Mouse (Mus musculus): ENCODE measurements around the gene Ripor2. TPM values are rescaled to one million over a fixed set of nuclear protein-coding genes. Genes with fewer than 3 reads are reported as not detected.

The Ripor2 gene
- total RNA-seq, 4 experiments from 2014 or later: 52.0 to 64.0 (median 60.2) TPM

GRCm38 (mm10) chr13:24617076-24617798 is 35.2 kb downstream of the Ripor2 start:
- no peak for DNase-seq (ENCODE audit: low spot score in 2 of 2)

GRCm38 (mm10) chr13:24617799-24618130 is 35.8 kb downstream of the Ripor2 start:
- no peak for DNase-seq (ENCODE audit: low spot score in 2 of 2)

GRCm38 (mm10) chr13:24619711-24620110 is 37.7 kb downstream of the Ripor2 start:
- no peak for DNase-seq (ENCODE audit: low spot score in 2 of 2)

- DNase-seq (ENCODE audit: low spot score in 2 of 2): no peak
These were observed 38.5 kb downstream of the Ripor2 start for GRCm38 (mm10) chr13:24620439-24620838.

GRCm38 (mm10) chr13:24623631-24624030 is 41.6 kb downstream of the Ripor2 start:
- no peak for DNase-seq (ENCODE audit: low spot score in 2 of 2)

GRCm38 (mm10) chr13:24625071-24625470 is 43.1 kb downstream of the Ripor2 start:
- no peak for DNase-seq (ENCODE audit: low spot score in 2 of 2)

- no peak for DNase-seq (ENCODE audit: low spot score in 2 of 2)
These were observed 44.9 kb downstream of the Ripor2 start for GRCm38 (mm10) chr13:24626698-24627436.

GRCm38 (mm10) chr13:24628192-24628591 is 46.2 kb downstream of the Ripor2 start:
- DNase-seq (ENCODE audit: low spot score in 2 of 2): no peak

GRCm38 (mm10) chr13:24629073-24629621 is 47.2 kb downstream of the Ripor2 start:
- no peak for DNase-seq (ENCODE audit: low spot score in 2 of 2)

- no peak for DNase-seq (ENCODE audit: low spot score in 2 of 2)
These were observed 48.4 kb downstream of the Ripor2 start for GRCm38 (mm10) chr13:24630364-24630763.

GRCm38 (mm10) chr13:24632988-24633577 is 51.1 kb downstream of the Ripor2 start:
- no peak for DNase-seq (ENCODE audit: low spot score in 2 of 2)

- DNase-seq (ENCODE audit: low spot score in 2 of 2): no peak
These were observed 52.5 kb downstream of the Ripor2 start for GRCm38 (mm10) chr13:24634346-24635120.

GRCm38 (mm10) chr13:24638371-24639214 is 56.6 kb downstream of the Ripor2 start:
- peak; percentile 42 to 66 for DNase-seq (ENCODE audit: low spot score in 2 of 2)

GRCm38 (mm10) chr13:24639215-24640165 is 57.5 kb downstream of the Ripor2 start:
- DNase-seq (ENCODE audit: low spot score in 2 of 2): no peak

- no peak for DNase-seq (ENCODE audit: low spot score in 2 of 2)
These were observed 58.2 kb downstream of the Ripor2 start for GRCm38 (mm10) chr13:24640166-24640560.

GRCm38 (mm10) chr13:24640836-24641385 is 58.9 kb downstream of the Ripor2 start:
- no peak for DNase-seq (ENCODE audit: low spot score in 2 of 2)

GRCm38 (mm10) chr13:24641491-24642430 is 59.8 kb downstream of the Ripor2 start:
- no peak for DNase-seq (ENCODE audit: low spot score in 2 of 2)

GRCm38 (mm10) chr13:24645146-24645545 is 63.2 kb downstream of the Ripor2 start:
- no peak for DNase-seq (ENCODE audit: low spot score in 2 of 2)

All from left cerebral cortex, adult 8-10 months (tissue).